Mouse (Mus musculus) liver, postnatal 0 days (tissue): ENCODE data around the gene Tmem269.

Source experiments
- CTCF ChIP-seq: sonication (generic); IDR thresholded peaks from 2 replicates; pipeline ENCODE4 v1.5.1; 2016; ENCODE audit warnings: antibody characterized with exemption, low read depth
- EP300 ChIP-seq: IDR thresholded peaks from 2 replicates; pipeline ENCODE4 v1.6.1; 2016; ENCODE audit warnings: antibody characterized with exemption, low read depth, mild to moderate bottlenecking

GRCm38 (mm10) chr4:119257083-119257482 lies 39.1 kb upstream of the Tmem269 start:
- no peak for TF ChIP-seq EP300
- no peak for TF ChIP-seq CTCF
